Mouse (Mus musculus) forebrain, embryonic 11.5 days (tissue): ENCODE results near the gene Gm45213. TPM values are rescaled to one million over a fixed set of nuclear protein-coding genes. Genes with fewer than 3 reads are reported as not detected.

Experiments used
- ATAC-seq: fragments of 200-750 bp; cut with Nextera tagmentation; replicated peaks from 2 replicates; pipeline ENCODE4 v1.8.0; 2017; ENCODE audit warnings: moderate TSS enrichment; ENCODE audit not compliant: low FRiP score
- DNase-seq: peaks from one replicate; pipeline ENCODE4 v3.0.0-alpha.2; 2017; ENCODE audit warnings: low spot score
- H3K27ac ChIP-seq: fragments of 300-500 bp; sonication (generic); 2 replicates; pipeline ENCODE4 v1.5.1; 2014; ENCODE audit warnings: low read depth, low read length
- H3K27me3 ChIP-seq: fragments of 300-500 bp; sonication (generic); 2 replicates; pipeline ENCODE4 v1.6.1; 2014; ENCODE audit warnings: mild to moderate bottlenecking, low read length, mixed read lengths; ENCODE audit not compliant: control insufficient read depth, insufficient read depth
- H3K36me3 ChIP-seq: fragments of 300-500 bp; sonication (generic); 2 replicates; pipeline ENCODE4 v1.6.1; 2014; ENCODE audit warnings: mild to moderate bottlenecking, low read length, moderate library complexity, mixed read lengths; ENCODE audit not compliant: control insufficient read depth, insufficient read depth
- H3K4me1 ChIP-seq: fragments of 300-500 bp; sonication (generic); replicated peaks from 2 replicates; pipeline ENCODE4 v1.6.1; 2014; ENCODE audit warnings: low read length, mixed read lengths; ENCODE audit not compliant: control insufficient read depth, insufficient read depth
- H3K4me2 ChIP-seq: fragments of 300-500 bp; sonication (generic); 2 replicates; pipeline ENCODE4 v1.6.1; 2014; ENCODE audit warnings: low read depth, mild to moderate bottlenecking, low read length, moderate library complexity, mixed read lengths; ENCODE audit not compliant: severe bottlenecking
- H3K4me3 ChIP-seq: fragments of 300-500 bp; sonication (generic); 2 replicates; pipeline ENCODE4 v1.5.1; 2014; ENCODE audit warnings: low read depth, low read length
- H3K9ac ChIP-seq: fragments of 300-500 bp; sonication (generic); 2 replicates; pipeline ENCODE4 v1.6.1; 2014; ENCODE audit warnings: low read length
- H3K9me3 ChIP-seq: fragments of 300-500 bp; sonication (generic); 2 replicates; pipeline ENCODE4 v1.6.1; 2016; ENCODE audit warnings: low read length, mixed read lengths; ENCODE audit not compliant: control insufficient read depth
- WGBS: fragments of 180-500 bp; shearing (Covaris S2); extraction: QIAGEN DNeasy Blood & Tissue Kit; methylation state at CpG from one replicate; pipeline ENCODE4 v1.1.7; 2014; 5-methylcytosine and 5-hydroxymethylcytosine counted together
- polyA plus RNA-seq: library from polyadenylated mRNA; unstranded; fragments of >200 nt; fragmentation: Nextera tagmentation; extraction: Ambion mirVana; gene quantifications from 2 replicates; pipeline ENCODE4 v1.2.1, GENCODE M21; 2014

Gm45213 gene
- polyA plus RNA-seq, 1 experiment from 2014 or later: not detected

- Histone ChIP-seq H3K4me3 (no peak overlapping the region), H3K27me3 (no peaks in the 10 kb centered on the region), H3K4me1 (no peaks in the 10 kb centered on the region), H3K27ac (no peak overlapping the region), H3K4me2 (no peak overlapping the region), H3K9me3 (no peaks in the 10 kb centered on the region), H3K9ac (no peak overlapping the region), H3K36me3 (peaks cover 13% of the 10 kb centered on the region; the same call in 1 of the 2 replicates)
- no peak for ATAC-seq
- DNase-seq: no peak
- 78% methylated on average over 11 of the region's 11 CpGs for WGBS
Observed at GRCm38 (mm10) chr7:66090676-66091190, 47.3 kb downstream of the Gm45213 start.

DNA sequence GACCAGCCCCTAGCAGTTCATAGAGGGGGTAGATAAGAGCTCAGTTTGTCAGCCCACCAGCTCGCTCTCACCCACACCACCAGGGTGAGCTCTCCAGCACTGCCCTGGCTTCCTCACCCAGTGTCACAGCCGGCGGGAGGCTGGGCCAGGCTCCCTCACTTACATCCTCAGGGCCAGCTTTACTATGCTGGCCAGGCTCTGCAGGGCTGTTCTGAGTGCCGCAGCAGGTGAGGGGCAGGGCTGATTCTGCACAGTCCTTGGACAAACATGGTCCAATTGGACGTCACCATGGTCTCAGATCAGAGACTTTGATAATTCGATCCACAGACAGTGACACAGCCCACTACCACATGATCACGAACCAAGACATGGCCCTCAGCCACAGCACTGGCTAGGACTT lies 48.2 kb downstream of the Gm45213 start:
- H3K27me3 ChIP-seq: no peaks in the 10 kb centered on the region
- peaks cover 13% of the 10 kb centered on the region; the same call in 1 of the 2 replicates for H3K36me3 ChIP-seq
- H3K4me3 ChIP-seq: no peak overlapping the region
- WGBS: 92% methylated on average over 7 of the region's 7 CpGs
- H3K4me1 ChIP-seq: no peaks in the 10 kb centered on the region
- ATAC-seq (no peak), DNase-seq (no peak)
- no peaks in the 10 kb centered on the region for H3K9me3 ChIP-seq
- H3K4me2 ChIP-seq: no peak overlapping the region
- H3K9ac ChIP-seq: no peak overlapping the region
- H3K27ac ChIP-seq: no peak overlapping the region

DNA sequence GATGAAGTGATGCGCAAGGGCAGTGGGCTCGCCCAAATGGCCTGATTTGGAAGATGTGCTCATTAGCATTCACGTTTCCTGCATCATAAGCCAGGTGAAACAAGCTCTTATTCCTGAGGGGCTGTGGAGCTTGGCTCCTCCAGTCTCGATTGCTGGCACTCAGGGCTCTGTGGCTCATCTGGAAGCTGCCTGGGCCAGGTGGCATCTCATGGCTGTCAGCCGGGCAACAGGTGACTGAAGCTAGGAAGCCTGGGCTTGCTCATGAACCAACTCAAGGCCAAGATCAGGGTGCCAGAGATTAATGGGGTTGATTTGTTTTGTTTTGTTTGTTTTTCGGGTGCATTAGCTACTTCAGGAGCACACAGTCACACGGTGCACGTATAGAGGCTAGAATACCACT lies 49.3 kb downstream of the Gm45213 start:
- Histone ChIP-seq H3K9me3 (no peaks in the 10 kb centered on the region), H3K4me2 (no peak overlapping the region), H3K9ac (no peak overlapping the region), H3K36me3 (peaks cover 11% of the 10 kb centered on the region; the same call in 1 of the 2 replicates), H3K4me3 (no peak overlapping the region), H3K27me3 (no peaks in the 10 kb centered on the region), H3K4me1 (no peaks in the 10 kb centered on the region), H3K27ac (no peak overlapping the region)
- DNase-seq (no peak), ATAC-seq (no peak)
- WGBS: 92% methylated on average over 8 of the region's 8 CpGs

DNA sequence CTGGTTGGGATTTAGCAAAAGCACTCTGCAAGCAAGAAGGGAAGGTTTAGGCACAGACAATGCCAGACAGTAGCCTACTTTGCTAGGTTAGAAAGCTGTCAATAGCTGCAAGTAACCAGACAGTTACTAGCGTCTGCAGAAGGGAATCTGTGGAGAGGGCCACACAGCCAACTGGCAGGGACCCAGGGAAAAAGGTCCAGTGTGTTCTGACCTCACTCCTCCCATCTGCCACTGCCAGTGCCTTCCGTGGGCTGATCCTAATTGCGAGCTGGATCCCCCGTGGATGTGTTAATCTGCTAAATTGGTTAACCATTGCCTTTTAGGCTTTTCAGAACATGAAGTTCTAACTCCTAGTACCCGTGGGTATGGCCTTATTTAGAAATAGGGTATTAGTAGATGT lies 50.7 kb downstream of the Gm45213 start:
- Histone ChIP-seq H3K9me3 (no peaks in the 10 kb centered on the region), H3K27me3 (no peaks in the 10 kb centered on the region; the same call in 1 of the 2 replicates), H3K4me3 (no peak overlapping the region), H3K4me1 (no peaks in the 10 kb centered on the region), H3K9ac (no peak overlapping the region), H3K27ac (no peak overlapping the region), H3K4me2 (no peak overlapping the region), H3K36me3 (peaks cover 2% of the 10 kb centered on the region; the same call in 1 of the 2 replicates)
- WGBS: 77% methylated on average over 5 of the region's 5 CpGs
- DNase-seq (no peak), ATAC-seq (no peak)

- DNase-seq (no peak), ATAC-seq (no peak)
- H3K27me3 ChIP-seq: no peaks in the 10 kb centered on the region; the same call in 1 of the 2 replicates
- no peaks in the 10 kb centered on the region for H3K4me1 ChIP-seq
- H3K27ac ChIP-seq: no peak overlapping the region
- no peak overlapping the region for H3K4me3 ChIP-seq
- H3K4me2 ChIP-seq: no peak overlapping the region
- 86% methylated on average over 7 of the region's 7 CpGs for WGBS
- H3K9me3 ChIP-seq: no peaks in the 10 kb centered on the region
- no peaks in the 10 kb centered on the region for H3K36me3 ChIP-seq
- no peak overlapping the region for H3K9ac ChIP-seq
Observed at GRCm38 (mm10) chr7:66098803-66099202, 55.4 kb downstream of the Gm45213 start.

DNA sequence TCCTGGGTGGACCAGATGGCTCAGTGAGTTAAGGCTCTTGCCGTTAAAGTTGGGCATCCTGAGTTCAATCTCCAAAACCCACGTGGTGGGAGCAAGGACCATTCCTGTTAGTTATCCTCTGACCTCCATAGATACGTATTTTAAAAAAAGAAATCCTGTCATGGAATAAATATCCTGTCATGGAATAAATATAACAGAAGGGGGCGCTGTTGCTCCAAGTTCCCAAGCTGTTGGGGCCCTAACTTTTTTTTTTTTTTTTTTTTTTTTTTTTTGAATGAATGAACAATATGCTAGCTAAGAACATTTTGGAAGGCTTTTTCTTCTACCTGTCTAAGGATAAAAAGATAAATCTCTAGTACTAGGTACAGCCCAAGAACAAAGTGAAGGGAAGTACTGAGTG lies 58.5 kb downstream of the Gm45213 start:
- H3K36me3 ChIP-seq: no peaks in the 10 kb centered on the region
- no peaks in the 10 kb centered on the region; the same call in 1 of the 2 replicates for H3K27me3 ChIP-seq
- H3K4me1 ChIP-seq: no peaks in the 10 kb centered on the region
- H3K4me3 ChIP-seq: no peak overlapping the region
- no peak for DNase-seq
- WGBS: 6% methylated on average over 4 of the region's 4 CpGs
- no peak overlapping the region for H3K4me2 ChIP-seq
- no peak overlapping the region for H3K9ac ChIP-seq
- H3K9me3 ChIP-seq: no peaks in the 10 kb centered on the region
- no peak for ATAC-seq
- H3K27ac ChIP-seq: no peak overlapping the region

DNA sequence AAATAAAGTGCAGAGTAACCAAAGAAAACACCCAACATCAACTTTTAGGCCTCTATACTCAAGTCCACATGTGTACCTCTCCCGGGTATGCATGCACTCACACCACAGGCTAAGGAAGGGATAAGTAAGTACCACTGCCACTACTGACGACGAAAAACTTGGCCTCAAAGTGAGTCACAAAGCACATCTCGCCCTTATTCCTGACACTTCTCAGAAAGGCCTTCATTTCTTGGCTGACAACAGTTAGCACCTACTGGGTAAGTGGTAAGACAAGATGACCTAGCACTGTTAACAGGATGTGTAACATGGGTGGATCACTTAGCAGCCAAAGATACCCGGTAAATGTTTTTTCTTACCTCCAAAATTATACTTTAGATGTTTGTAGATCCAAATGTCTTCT lies 61.1 kb downstream of the Gm45213 start:
- 88% methylated on average over 5 of the region's 5 CpGs for WGBS

GRCm38 (mm10) chr7:66105771-66106170 lies 62.4 kb downstream of the Gm45213 start:
- Histone ChIP-seq H3K9me3 (no peaks in the 10 kb centered on the region), H3K36me3 (no peaks in the 10 kb centered on the region), H3K4me3 (no peak overlapping the region), H3K4me1 (no peaks in the 10 kb centered on the region; the same call in 1 of the 2 replicates), H3K27me3 (peaks cover 2% of the 10 kb centered on the region; the same call in 1 of the 2 replicates), H3K9ac (no peak overlapping the region), H3K27ac (no peak overlapping the region), H3K4me2 (no peak overlapping the region)
- ATAC-seq (no peak), DNase-seq (no peak)
- 78% methylated on average over 4 of the region's 4 CpGs for WGBS

More for the DNA sequence above, 61.1 kb downstream of the Gm45213 start:
- H3K27ac ChIP-seq: no peak overlapping the region
- H3K4me3 ChIP-seq: no peak overlapping the region
- ATAC-seq (no peak), DNase-seq (no peak)
- no peaks in the 10 kb centered on the region; the same call in 1 of the 2 replicates for H3K4me1 ChIP-seq
- no peak overlapping the region for H3K9ac ChIP-seq
- no peaks in the 10 kb centered on the region for H3K36me3 ChIP-seq
- H3K9me3 ChIP-seq: no peaks in the 10 kb centered on the region
- H3K4me2 ChIP-seq: no peak overlapping the region
- peaks cover 2% of the 10 kb centered on the region; the same call in 1 of the 2 replicates for H3K27me3 ChIP-seq

GRCm38 (mm10) chr7:66106581-66107056 lies 63.2 kb downstream of the Gm45213 start:
- Histone ChIP-seq H3K27me3 (peaks cover 2% of the 10 kb centered on the region; the same call in 1 of the 2 replicates), H3K27ac (no peak overlapping the region), H3K9me3 (no peaks in the 10 kb centered on the region), H3K9ac (no peak overlapping the region), H3K4me1 (peaks cover 4% of the 10 kb centered on the region; the same call in 1 of the 2 replicates), H3K36me3 (no peaks in the 10 kb centered on the region), H3K4me3 (no peak overlapping the region), H3K4me2 (no peak overlapping the region)
- ATAC-seq (no peak), DNase-seq (no peak)
- WGBS: 77% methylated on average over 7 of the region's 7 CpGs
